Mouse (Mus musculus) mouse trophoblast stem cell (cell line): ENCODE measurements around the gene Klk1b21.
"Not testable (repeated sequence)": the region's sequence is repeated elsewhere in the genome, so short reads cannot be mapped to it uniquely, and the experiment has no call there.

Experiments used
- in situ Hi-C, 2 experiments: fragments of 300-500 bp; cut with MseI, MboI; formaldehyde crosslinking; loops; 2 replicates in 1 of 2; 3 replicates in 1 of 2; pipeline ENCODE4 v1.15.1; 2025

Gene Klk1b21

GRCm38 (mm10) chr7:44102028-44102427, at the start of gene Klk1b21:
Gene Klk1b21, plus strand, starts transcription at chr7:44102328.
- in situ Hi-C loops = not testable (repeated sequence)

GRCm38 (mm10) chr7:44072117-44072516, 30.0 kb upstream of the Klk1b21 start:
- in situ Hi-C loops = no loop called here

- in situ Hi-C loops = no loop called here
These were observed 24.4 kb upstream of the Klk1b21 start for GRCm38 (mm10) chr7:44077703-44078102.

- in situ Hi-C loops = loop anchor here in 1 of 2 experiments (10.0 kb wide), 1 partner anchor 61 kb away; no protein-coding TSS in a partner anchor
These were observed 6.0 kb upstream of the Klk1b21 start for GRCm38 (mm10) chr7:44096111-44096510.

GRCm38 (mm10) chr7:44112373-44112772, 10.2 kb downstream of the Klk1b21 start, which contains the start of gene Klk1b22:
Gene Klk1b22, plus strand, starts transcription at chr7:44112673.
- in situ Hi-C loops = no loop called here

GRCm38 (mm10) chr7:44123445-44123844, 21.3 kb downstream of the Klk1b21 start:
- in situ Hi-C loops = no loop called here

GRCm38 (mm10) chr7:44136467-44136866, 34.3 kb downstream of the Klk1b21 start, which contains the start of gene Klk1b16:
Gene Klk1b16, plus strand, starts transcription at chr7:44136767.
- in situ Hi-C loops = no loop called here
